Mouse (Mus musculus): ENCODE measurements around the gene Rab31. TPM values are rescaled to one million over a fixed set of nuclear protein-coding genes. Genes with fewer than 3 reads are reported as not detected.

Rab31 gene
- polyA plus RNA-seq, 1 experiment from 2014 or later: 79.0 TPM

DNA sequence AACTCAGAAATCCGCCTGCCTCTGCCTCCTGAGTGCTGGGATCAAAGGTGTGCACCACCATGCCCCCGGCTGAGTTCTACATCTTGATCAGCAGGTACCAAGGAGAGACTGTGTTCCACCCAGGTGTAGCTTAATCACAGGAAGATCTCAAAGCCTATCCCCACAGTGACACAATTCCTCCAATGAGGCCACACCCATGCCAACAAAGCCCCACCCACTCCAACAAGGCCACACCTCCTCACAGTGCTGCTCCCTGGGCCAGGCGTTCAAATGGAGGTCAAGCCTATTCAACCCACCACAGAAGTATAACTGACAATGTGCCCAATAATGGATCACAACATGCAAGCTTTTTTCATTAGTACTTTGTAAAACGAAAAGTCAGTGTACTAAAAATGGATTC is 4.9 kb upstream of the Rab31 start:
- H3K9ac ChIP-seq: no peak overlapping the region
- H3K4me1 ChIP-seq: peaks cover 12% of the 10 kb centered on the region
- no peak overlapping the region for H3K27ac ChIP-seq
- no peak for ATAC-seq (ENCODE audit: low FRiP score)
- WGBS: 77% methylated on average over 4 of the region's 4 CpGs
- H3K4me2 ChIP-seq: no peak overlapping the region
- H3K36me3 ChIP-seq (replicated peaks): no peaks in the 10 kb centered on the region
- H3K9me3 ChIP-seq: no peaks in the 10 kb centered on the region
- 0 out of 2 replicates have a peak, but pooled peaks cover 8% of the 10 kb centered on the region for H3K27me3 ChIP-seq
- no peak overlapping the region for H3K4me3 ChIP-seq (replicated peaks)

GRCm38 (mm10) chr17:65776228-65776627 is 3.7 kb upstream of the Rab31 start:
- no peak for ATAC-seq (ENCODE audit: low FRiP score)
- no peak overlapping the region for H3K27ac ChIP-seq
- H3K9me3 ChIP-seq: no peaks in the 10 kb centered on the region
- H3K4me3 ChIP-seq (replicated peaks): no peak overlapping the region
- peaks cover 13% of the 10 kb centered on the region for H3K4me1 ChIP-seq
- no peak overlapping the region for H3K9ac ChIP-seq
- no peak overlapping the region for H3K4me2 ChIP-seq
- WGBS: 78% methylated on average over 1 of the region's 1 CpGs
- H3K36me3 ChIP-seq (replicated peaks): no peaks in the 10 kb centered on the region
- 0 out of 2 replicates have a peak, but pooled peaks cover 8% of the 10 kb centered on the region for H3K27me3 ChIP-seq

DNA sequence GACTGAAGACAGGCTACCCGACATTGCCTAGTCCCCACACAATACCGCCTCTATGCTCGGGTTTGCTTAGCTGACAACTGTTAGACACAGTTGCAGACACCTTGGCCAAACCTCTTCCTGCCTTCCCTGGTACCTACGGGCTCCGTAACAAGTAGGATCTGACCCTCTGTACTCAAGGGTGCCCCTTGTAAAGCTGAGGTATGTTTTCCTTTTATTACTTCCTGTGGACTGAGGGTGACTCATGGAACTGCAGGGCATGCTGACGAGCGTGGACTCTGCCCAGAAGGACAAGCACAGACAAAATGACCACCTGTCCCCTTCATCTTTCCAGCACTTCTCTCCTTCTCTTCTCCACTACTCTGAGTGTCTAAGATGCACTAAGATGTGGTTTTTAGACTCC is 1.9 kb upstream of the Rab31 start:
- Histone ChIP-seq H3K27me3 (0 out of 2 replicates have a peak, but pooled peaks cover 8% of the 10 kb centered on the region), H3K4me1 (peaks cover 30% of the 10 kb centered on the region), H3K9ac (no peak overlapping the region), H3K4me2 (no peak overlapping the region), H3K4me3 (replicated peaks) (no peak overlapping the region), H3K9me3 (no peaks in the 10 kb centered on the region), H3K27ac (no peak overlapping the region), H3K36me3 (replicated peaks) (no peaks in the 10 kb centered on the region)
- WGBS: 75% methylated on average over 7 of the region's 7 CpGs
- ATAC-seq (ENCODE audit: low FRiP score): no peak

DNA sequence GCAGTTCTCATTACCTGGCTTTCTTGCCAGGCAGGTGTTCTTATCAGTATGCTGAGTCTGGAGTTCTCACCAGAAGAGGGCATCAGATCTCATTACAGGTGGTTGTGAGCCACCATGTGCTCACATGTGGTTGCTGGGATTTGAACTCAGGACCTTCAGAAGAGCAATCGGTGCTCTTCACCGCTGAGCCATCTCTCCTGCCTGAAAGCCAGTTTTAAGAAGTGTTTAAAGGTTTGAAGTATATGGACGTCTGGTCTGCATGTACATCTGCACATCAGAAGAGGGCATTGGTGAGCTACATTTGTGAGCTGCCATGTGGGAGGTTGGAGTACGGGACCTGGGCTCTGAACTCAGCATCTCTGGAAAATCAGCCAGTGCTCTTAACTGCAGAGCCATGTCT is 1.1 kb upstream of the Rab31 start:
- Histone ChIP-seq H3K27ac (no peak overlapping the region), H3K27me3 (0 out of 2 replicates have a peak, but pooled peaks cover 8% of the 10 kb centered on the region), H3K36me3 (replicated peaks) (no peaks in the 10 kb centered on the region), H3K9me3 (no peaks in the 10 kb centered on the region), H3K4me1 (peaks cover 38% of the 10 kb centered on the region), H3K4me2 (no peak overlapping the region), H3K9ac (no peak overlapping the region), H3K4me3 (replicated peaks) (no peak overlapping the region)
- WGBS: 60% methylated on average over 4 of the region's 4 CpGs
- ATAC-seq (ENCODE audit: low FRiP score): no peak

DNA sequence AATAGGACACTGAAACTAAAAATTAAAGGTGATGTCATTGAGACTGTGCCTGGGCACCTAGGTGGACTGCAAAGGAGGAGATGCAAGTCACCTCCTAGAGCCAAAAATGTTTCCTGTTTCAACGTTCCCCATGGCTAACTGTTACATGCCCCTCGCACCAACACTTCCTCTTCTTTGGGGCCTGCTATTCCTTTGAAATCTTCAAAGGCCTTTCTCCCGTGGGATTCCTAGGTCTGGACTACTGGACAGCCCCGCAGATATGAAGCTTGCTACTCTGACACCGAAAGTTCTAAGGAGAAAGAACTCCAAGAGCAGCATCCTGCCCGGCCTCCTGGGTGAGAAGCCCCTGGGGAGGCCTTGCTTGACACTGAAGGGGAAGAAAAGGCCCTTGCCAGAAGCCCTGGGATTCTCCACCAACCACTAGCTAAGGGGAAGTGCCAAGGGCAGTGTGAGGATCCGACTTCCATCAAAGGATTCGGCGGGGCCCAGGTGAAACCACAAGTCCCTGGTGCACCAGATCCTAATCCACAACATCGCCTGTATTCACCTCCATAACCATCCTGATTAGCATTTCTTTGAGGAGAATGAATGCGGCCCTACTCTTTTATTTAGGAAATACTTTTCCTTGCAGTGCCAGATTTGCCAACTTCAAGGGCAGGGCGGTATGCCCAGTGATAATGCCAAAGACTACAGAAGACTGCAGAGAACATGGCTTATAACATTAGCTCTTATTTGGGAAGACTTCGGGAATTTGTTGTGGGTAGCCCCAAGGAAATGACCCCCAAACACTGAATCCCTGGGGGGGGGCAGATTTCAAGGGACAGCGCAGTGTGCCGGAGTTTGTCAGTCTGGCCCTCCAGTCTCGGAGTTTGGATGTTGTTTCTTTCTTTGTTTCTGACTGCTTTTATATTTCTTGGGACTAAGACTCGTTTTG is 1.3 kb downstream of the Rab31 start:
- H3K9ac ChIP-seq: peak overlapping the region; percentile 87
- H3K36me3 ChIP-seq (replicated peaks): no peaks in the 10 kb centered on the region
- H3K4me1 ChIP-seq: peaks cover 51% of the 10 kb centered on the region
- H3K27ac ChIP-seq: no peak overlapping the region
- H3K4me3 ChIP-seq (replicated peaks): peak overlapping the region; percentile 74
- H3K4me2 ChIP-seq: peak overlapping the region; percentile 78
- no peaks in the 10 kb centered on the region for H3K9me3 ChIP-seq
- WGBS: 21% methylated on average over 17 of the region's 17 CpGs
- 0 out of 2 replicates have a peak, but pooled peaks have one; percentile 5 for ATAC-seq (ENCODE audit: low FRiP score)
- 0 out of 2 replicates have a peak, but pooled peaks cover 8% of the 10 kb centered on the region for H3K27me3 ChIP-seq

GRCm38 (mm10) chr17:65768486-65768885 is 4.1 kb downstream of the Rab31 start:
- H3K4me2 ChIP-seq: no peak overlapping the region
- no peak overlapping the region for H3K4me3 ChIP-seq (replicated peaks)
- H3K27ac ChIP-seq: 0 out of 2 replicates have a peak overlapping the region, but pooled peaks have one; percentile 31
- H3K9me3 ChIP-seq: no peaks in the 10 kb centered on the region
- WGBS: 79% methylated on average over 5 of the region's 5 CpGs
- 0 out of 2 replicates have a peak, but pooled peaks cover 6% of the 10 kb centered on the region for H3K27me3 ChIP-seq
- no peaks in the 10 kb centered on the region for H3K36me3 ChIP-seq (replicated peaks)
- no peak for ATAC-seq (ENCODE audit: low FRiP score)
- peaks cover 51% of the 10 kb centered on the region for H3K4me1 ChIP-seq
- H3K9ac ChIP-seq: no peak overlapping the region

DNA sequence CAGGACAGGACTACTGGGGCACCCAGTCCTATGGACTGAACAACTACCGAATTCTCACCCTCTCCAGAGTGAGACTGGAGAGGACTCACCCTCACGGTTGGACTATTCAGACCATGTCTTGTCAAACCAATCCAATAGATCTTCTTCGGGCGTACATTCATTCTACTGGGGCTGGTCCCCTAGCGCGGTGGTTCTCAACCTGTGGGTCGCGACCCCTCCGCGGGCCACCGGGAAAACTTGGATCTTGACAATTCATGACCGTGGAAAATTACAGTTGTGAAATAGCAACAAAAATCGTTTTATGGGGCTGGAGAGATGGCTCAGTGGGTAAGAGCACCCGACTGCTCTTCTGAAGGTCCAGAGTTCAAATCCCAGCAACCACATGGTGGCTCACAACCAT is 9.3 kb downstream of the Rab31 start:
- Histone ChIP-seq H3K4me2 (no peak overlapping the region), H3K27ac (no peak overlapping the region), H3K9me3 (peaks cover 4% of the 10 kb centered on the region; the same call in 1 of the 2 replicates), H3K4me3 (replicated peaks) (no peak overlapping the region), H3K9ac (no peak overlapping the region), H3K27me3 (no peaks in the 10 kb centered on the region), H3K36me3 (replicated peaks) (peaks cover 8% of the 10 kb centered on the region; the same call in 1 of the 2 replicates), H3K4me1 (peaks cover 9% of the 10 kb centered on the region)
- no peak for ATAC-seq (ENCODE audit: low FRiP score)
- WGBS: 95% methylated on average over 14 of the region's 14 CpGs

- Histone ChIP-seq H3K4me3 (replicated peaks) (no peak overlapping the region), H3K27ac (no peak overlapping the region), H3K36me3 (replicated peaks) (peaks cover 10% of the 10 kb centered on the region; the same call in 1 of the 2 replicates), H3K9ac (no peak overlapping the region), H3K4me1 (no peaks in the 10 kb centered on the region), H3K4me2 (no peak overlapping the region), H3K9me3 (peaks cover 7% of the 10 kb centered on the region; the same call in 1 of the 2 replicates), H3K27me3 (no peaks in the 10 kb centered on the region)
- 82% methylated on average over 6 of the region's 6 CpGs for whole genome bisulfite sequencing
- no peak for ATAC-seq (ENCODE audit: low FRiP score)
These were observed 15.4 kb downstream of the Rab31 start for GRCm38 (mm10) chr17:65757150-65757549.

GRCm38 (mm10) chr17:65755857-65756256 is 16.7 kb downstream of the Rab31 start:
- Histone ChIP-seq H3K9ac (no peak overlapping the region), H3K4me1 (no peaks in the 10 kb centered on the region), H3K27me3 (no peaks in the 10 kb centered on the region), H3K9me3 (peaks cover 7% of the 10 kb centered on the region; the same call in 1 of the 2 replicates), H3K36me3 (replicated peaks) (peaks cover 10% of the 10 kb centered on the region; the same call in 1 of the 2 replicates), H3K4me3 (replicated peaks) (no peak overlapping the region), H3K27ac (no peak overlapping the region), H3K4me2 (no peak overlapping the region)
- 95% methylated on average over 3 of the region's 3 CpGs for whole genome bisulfite sequencing
- no peak for ATAC-seq (ENCODE audit: low FRiP score)

GRCm38 (mm10) chr17:65753130-65753529 is 19.4 kb downstream of the Rab31 start:
- Histone ChIP-seq H3K4me2 (no peak overlapping the region), H3K27ac (no peak overlapping the region), H3K9ac (no peak overlapping the region), H3K4me3 (replicated peaks) (no peak overlapping the region), H3K36me3 (replicated peaks) (0 out of 2 replicates have a peak, but pooled peaks cover 5% of the 10 kb centered on the region), H3K9me3 (0 out of 2 replicates have a peak, but pooled peaks cover 3% of the 10 kb centered on the region), H3K4me1 (no peaks in the 10 kb centered on the region), H3K27me3 (no peaks in the 10 kb centered on the region)
- WGBS: 98% methylated on average over 6 of the region's 6 CpGs
- no peak for ATAC-seq (ENCODE audit: low FRiP score)

GRCm38 (mm10) chr17:65750301-65750700 is 22.3 kb downstream of the Rab31 start:
- Histone ChIP-seq H3K4me3 (replicated peaks) (no peak overlapping the region), H3K9ac (no peak overlapping the region), H3K4me2 (no peak overlapping the region), H3K27me3 (no peaks in the 10 kb centered on the region), H3K27ac (no peak overlapping the region), H3K9me3 (0 out of 2 replicates have a peak, but pooled peaks cover 3% of the 10 kb centered on the region), H3K4me1 (peaks cover 11% of the 10 kb centered on the region; the same call in 1 of the 2 replicates), H3K36me3 (replicated peaks) (peaks cover 5% of the 10 kb centered on the region; the same call in 1 of the 2 replicates)
- no peak for ATAC-seq (ENCODE audit: low FRiP score)

- Histone ChIP-seq H3K4me3 (replicated peaks) (no peak overlapping the region), H3K27ac (no peak overlapping the region), H3K9ac (no peak overlapping the region), H3K36me3 (replicated peaks) (peaks cover 5% of the 10 kb centered on the region; the same call in 1 of the 2 replicates), H3K9me3 (0 out of 2 replicates have a peak, but pooled peaks cover 3% of the 10 kb centered on the region), H3K4me2 (no peak overlapping the region), H3K27me3 (no peaks in the 10 kb centered on the region), H3K4me1 (peaks cover 11% of the 10 kb centered on the region; the same call in 1 of the 2 replicates)
- ATAC-seq (ENCODE audit: low FRiP score): no peak
- 93% methylated on average over 7 of the region's 7 CpGs for WGBS
These were observed 22.7 kb downstream of the Rab31 start for GRCm38 (mm10) chr17:65749803-65750202.

Data from forebrain, embryonic 12.5 days (tissue).